Mouse (Mus musculus) right cerebral cortex, postnatal 4 days (tissue): ENCODE results near the gene Fbn1.
"Not testable (repeated sequence)": the region's sequence is repeated elsewhere in the genome, so short reads cannot be mapped to it uniquely, and the experiment has no call there.

ENCODE experiments used
- DNase-seq: peaks from one replicate; pipeline ENCODE4 v3.0.0-alpha.2; 2022

The Fbn1 gene

DNA sequence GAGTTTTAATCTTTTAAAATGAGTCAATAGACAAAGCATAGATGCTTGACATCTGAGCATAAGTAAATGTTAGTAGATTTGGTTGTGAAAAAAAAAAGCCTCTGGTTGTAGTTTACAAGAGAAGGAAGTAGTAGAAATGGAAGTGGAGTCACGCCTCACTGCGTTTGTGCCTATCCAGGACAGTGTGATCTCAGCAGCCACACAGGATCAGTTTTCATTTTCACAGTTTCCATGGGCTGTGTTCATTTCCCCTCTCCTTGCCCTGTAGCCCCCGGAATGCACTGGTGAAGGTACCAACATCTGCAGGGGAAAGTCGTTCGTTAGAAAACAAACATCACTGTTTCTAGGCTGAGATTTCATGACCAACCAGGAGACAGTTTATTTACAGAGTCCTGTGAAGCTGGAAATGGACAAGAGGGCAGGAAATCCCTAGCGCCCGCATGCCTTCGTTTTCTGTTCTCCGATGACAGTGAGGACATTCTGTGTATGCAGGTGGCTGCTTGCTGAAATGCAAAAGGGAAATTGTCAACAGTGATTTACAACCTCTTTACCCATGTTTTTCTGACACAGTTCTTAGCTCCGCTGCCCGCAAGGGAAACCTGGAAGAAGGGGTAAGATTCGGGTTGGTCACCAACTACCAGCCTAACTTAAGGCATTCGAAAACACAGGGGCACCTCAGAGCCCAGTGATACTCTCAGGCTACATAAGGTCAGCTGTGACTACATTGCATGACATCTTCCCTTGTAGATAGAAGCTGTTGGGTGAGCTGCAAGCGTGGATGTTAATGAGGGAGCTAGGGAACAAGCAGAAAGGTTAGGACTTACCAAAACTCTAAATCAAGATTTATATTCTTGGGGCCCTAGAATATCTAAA, 225.2 kb downstream of the Fbn1 start:
- no peak for DNase-seq

DNA sequence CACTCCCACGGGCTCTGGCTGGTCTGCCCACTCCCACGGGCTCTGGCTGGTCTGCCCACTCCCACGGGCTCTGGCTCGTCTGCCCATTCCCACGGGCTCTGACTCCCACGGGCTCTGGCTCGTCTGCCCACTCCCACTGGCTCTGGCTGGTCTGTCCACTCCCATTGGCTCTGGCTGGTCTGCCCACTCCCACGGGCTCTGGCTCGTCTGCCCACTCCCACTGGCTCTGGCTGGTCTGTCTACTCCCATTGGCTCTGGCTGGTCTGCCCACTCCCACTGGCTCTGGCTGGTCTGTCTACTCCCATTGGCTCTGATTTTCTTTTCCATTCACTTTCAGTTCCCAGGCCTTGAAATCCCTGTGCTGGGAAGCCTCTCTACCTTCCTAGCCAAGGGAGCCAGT, 227.8 kb downstream of the Fbn1 start:
- DNase-seq: not testable (repeated sequence)

DNA sequence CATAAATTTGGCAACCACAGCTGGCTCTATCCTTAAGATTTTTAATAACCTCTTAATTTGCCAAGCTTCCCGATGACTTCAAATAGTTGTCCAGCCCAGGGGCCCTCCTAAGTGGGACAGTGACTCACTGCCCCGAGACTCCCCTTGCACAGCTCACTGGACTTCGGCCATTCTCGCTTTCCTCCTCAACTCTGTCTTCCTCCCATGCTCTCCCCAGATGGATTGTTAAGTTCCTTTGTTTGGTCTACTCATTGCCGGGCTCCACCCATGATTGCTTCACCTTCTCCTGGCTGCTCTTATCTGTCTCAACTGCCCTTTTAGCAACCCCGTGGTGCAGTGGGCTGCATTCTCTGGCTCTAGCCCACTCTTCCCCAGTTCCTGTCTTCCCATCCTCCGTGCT, 229.3 kb downstream of the Fbn1 start:
- DNase-seq: no peak

DNA sequence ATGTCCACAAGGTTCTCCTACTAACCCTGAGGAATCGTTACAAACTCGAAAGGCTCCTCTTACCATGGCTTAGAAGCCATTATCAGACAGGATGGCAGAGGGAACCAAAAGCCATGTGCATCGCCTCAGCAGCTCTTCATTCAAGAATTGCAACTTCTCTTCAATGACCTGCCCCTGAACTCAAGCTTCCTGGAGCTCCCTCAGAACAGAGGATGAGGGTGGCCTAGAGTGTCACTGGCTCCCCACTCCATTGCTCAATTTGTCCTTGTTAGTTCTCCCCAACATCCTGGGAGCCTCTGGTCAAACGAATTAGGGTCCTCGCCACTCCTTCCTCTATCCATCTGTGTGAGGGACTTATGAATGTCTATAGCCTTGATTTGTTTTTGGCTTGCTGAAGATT, 231.1 kb downstream of the Fbn1 start:
- DNase-seq: no peak

DNA sequence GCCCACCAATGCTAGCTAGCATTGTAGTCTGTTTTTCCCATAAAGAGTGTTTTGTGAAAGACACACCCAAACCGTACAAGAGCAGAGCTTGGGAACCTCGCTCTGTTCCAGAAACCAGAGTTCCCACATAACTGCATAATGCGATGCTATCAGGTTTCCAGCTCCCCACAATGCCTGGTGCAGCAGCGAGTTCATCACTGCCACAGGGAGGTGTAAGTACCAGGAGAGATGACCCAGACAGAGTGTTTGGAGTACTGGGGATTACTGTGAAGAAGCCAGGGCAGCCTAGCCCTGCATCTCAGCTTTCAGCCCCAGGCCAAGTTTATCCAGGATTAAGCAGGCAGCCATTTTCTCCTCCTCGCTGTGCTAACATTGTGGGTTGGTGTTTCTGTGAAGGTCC, 232.2 kb downstream of the Fbn1 start:
- DNase-seq: no peak

DNA sequence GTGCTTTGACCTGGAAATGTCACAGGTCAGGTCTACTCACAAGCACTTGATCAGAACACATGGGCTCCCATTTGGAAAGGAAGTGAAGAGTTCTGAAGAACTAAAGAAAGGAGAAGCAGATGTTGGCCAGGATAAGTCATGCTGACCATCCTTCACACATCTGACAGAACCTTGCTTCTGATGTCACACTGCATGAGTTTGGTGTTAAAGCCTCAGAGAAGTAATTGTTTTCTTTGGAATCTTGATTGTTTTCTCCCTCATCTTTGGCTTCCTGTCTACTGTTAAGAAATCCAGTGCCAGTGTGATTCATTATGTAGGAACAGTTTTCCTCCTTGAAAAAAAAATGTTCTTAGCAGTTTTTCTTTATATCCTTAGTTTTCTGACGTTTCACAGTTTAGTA, 238.9 kb downstream of the Fbn1 start:
- no peak for DNase-seq

DNA sequence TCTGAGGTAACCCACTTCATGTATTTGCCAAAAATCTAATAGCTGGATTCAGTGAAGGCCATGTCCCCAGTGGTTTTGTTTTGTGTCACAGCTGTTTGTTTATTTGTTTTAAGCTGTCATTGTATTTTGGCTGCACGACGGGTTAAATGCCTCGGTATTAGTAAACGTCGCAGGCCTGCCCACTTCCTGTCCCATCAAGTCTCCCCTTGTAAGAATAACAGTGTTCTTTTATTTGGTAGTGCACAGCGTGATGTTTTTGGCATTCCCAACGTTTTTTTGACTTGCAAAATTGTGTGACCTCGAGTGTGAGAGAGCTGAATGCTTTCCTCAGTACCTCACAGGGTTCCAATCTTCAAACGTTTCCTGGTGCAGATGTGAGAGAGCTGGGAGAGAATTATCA, 244.0 kb downstream of the Fbn1 start:
- no peak for DNase-seq

DNA sequence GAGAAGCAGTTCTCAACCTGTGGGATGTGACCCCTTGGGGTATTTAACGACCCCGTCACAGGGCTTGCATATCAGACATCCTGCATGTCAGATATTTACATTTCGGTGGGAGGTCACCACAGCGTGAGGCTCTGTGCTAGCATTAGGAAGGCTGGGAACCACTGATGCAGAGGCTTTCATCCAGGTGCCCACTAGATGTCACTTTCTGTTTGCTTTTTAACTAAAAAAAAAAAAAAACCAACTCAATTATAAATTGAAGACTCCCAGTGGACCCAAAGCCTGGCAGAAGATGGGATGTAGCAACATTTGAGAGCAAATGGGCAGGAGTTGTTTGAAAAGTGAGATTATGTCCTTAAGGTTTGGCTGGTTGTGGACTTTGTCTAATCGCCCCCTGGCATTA, 244.7 kb downstream of the Fbn1 start:
- peak; percentile 8 for DNase-seq

DNA sequence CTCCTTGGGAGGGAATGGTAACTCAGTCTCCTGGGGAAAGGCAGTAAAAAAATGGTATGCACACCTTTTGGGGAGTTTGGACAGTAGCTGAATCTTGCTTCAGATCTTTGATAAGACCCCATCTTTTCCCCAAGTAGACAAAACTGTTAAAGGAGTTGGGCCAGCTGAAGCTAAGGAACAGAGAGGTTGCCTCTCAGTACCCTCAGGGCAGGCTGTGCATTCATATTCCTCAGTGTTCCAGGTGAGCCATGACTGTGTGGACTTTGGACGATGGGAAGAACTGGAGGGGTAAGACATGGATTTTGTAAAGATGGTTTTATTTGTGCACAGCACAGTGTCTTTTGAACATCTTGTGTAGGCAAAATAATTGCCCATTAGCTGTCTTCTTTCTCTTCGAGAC, 247.5 kb downstream of the Fbn1 start:
- no peak for DNase-seq

DNA sequence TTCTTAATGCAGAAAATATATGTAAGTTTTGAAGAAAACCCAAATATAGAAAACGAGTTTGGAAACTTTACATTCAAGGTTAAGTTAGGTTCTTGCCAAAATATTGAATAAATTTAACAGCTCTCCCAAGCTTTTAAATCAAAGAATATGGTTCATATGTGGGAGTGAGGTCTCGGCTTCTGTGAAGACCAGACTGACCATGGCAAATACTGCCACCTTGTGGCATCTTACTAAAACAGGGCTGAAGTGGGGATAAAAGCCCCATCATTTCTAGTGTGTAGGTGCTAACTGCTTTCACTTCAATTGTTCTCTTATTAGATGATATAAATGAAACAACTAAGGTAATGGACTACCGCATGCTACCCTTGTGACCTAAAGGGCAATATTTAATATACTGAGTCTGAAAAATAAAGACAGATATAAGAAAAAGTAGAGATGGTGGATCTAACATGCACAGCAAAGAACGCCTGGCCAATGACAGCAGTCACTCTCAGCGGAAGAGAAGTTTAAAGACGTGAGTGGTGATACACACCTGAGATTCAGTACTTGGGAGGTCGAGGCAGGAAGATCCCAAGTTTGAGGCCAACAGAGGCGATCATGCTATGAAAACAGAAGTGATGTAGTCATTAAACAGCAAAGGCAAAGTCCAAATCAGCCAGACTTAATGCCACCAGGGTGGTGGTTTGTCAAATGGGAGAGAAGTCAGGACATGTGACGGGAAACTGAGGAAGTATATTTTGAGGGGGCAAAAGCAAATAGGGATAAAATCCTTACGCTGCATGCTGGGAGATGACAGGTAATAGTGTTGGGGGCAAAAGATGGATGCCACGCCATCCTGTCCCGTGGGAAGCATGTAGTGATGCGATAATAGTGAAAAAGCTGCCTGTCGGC, 248.3 kb downstream of the Fbn1 start:
- no peak for DNase-seq

DNA sequence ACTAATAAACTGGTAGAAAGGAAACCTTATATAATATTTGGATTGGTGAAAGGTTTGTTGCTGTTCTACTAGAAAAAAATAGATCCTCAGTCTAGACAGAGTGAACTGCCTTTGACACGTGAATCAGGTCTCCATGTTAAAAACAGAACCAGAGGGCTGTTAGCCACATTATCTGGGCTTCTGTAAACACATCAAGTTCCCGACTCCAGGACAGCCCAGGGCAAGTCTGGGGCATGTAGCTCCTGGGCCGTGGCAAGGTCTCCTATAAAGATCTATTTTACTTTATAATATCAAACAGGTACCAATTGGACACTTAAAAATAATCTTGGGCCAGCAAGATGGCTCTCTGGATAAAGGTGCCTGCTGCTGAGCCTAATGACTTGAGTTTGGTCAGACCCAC, 251.9 kb downstream of the Fbn1 start:
- DNase-seq: no peak

DNA sequence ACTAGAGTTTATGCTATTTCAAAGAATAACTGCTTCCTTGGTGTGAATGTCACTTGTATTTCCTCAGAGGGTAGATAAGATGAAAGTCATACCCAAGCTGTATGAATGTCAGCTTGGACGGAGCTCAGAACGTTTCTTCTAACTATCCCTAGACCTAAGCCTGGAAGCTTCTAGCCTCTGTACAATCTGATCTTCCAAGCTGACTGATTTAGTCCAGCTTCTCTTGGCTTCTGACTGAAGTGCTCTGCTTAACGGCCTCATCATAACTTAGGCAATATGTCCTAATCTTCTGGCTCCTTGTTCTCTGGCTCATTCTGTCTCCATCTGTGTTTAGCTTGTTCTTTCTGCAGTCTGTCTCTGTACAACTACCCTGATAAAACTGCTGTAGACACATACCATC, 253.2 kb downstream of the Fbn1 start:
- no peak for DNase-seq

DNA sequence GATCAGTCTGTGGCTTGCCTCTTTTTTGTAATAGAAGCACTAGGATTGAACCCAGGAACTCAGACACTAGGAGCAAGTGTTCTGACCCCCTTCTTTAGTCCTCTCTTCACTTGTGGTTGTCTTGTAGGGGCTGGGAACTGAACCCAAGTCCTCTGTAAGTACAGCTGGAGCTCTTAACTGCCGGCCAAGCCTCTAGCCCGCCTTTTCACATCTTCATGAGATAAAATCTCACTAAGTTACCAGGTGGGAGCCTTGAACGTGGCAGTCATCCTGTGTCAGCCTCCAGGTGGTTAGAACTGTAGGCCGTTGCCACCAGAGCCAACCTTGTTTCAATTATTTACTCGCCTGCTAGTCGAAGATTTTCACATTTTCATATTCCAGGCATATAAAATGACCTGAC, 254.1 kb downstream of the Fbn1 start:
- no peak for DNase-seq

DNA sequence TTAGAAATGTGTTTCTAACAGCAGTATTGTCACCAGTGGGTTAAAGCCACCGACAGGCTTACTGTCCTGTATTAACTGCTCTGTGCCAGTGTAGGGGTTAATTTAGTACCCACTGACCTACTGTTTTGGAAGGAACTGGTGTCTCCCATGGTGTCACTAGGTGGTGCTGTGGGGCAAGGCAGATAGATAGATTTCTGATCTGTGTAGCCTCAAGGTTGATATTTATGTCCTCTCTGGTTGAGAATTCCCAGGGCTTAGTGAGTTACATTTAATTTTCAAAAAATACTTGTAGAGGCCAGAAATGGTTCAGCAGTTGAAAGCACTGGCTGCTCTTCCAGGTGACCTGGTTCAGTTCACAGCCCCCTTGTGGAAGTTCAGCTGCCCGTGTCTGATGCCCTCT, 255.5 kb downstream of the Fbn1 start:
- peak; percentile 45 for DNase-seq

DNA sequence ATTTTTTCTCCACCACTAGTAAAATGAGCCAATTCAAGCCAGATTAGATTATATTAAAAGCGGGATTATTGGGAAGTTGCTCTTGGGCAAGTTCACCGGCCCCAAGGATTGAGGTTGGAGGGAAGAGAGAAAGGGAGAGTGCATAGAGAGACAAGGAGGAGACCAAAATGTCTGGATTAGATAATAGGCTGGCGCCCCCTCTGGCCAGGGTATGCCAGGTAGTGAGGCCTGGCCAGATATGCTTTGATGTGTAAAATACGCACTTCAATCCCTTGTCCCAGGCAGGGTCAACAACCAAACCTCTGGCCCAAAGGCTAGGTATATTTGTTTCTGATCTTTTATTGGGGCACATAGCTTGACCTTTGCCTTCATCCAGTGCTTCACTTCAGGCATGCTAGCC, 256.0 kb downstream of the Fbn1 start:
- no peak for DNase-seq
